Mouse (Mus musculus): Measurements from ENCODE around the gene Zmym2. TPM values are rescaled to one million over a fixed set of nuclear protein-coding genes. Genes with fewer than 3 reads are reported as not detected.

Zmym2 gene
- total RNA-seq, 2 experiments from 2014 or later: 66.3 to 71.8 TPM

DNA sequence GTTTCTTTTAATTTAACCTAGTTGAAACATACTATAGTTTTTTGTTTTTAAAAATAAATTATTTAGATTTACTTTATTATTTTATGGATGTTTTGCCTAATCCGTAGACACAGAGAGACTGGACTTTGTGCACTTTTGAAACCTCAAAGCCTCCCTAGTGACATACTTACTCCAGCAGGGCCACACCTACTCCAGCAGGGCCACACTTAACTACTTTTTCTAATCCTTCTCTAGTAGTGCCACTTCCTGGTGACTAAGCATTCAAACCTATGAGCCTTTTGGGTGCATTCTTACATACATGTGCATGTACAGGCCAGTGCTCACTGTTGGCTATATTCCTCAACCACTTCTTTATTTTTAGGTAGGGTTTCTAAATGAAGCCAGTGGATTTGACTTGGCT is 19.2 kb downstream of the Zmym2 start:
- DNase-seq (ENCODE audit: low spot score in 2 of 2): no peak

DNA sequence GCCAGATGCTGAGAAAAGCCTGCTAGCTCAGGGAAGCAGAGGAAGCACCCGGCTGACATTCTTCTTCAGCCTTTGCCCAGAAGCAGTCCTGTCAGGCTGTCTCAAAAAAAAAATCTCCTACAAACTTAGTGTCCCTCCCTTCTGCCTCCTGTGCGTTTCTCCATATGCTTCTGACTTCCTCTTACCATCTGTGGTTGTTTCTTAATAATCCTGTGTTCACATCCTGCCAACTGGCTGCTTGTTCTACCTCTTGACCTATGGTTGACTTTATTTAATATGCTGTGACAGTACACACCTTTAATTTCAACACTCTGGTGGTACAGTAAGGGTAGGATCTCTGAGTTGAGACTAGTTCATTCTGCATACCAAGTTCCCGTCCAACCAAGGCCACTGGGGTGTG is 32.1 kb downstream of the Zmym2 start:
- no peak for DNase-seq (ENCODE audit: low spot score in 2 of 2)

DNA sequence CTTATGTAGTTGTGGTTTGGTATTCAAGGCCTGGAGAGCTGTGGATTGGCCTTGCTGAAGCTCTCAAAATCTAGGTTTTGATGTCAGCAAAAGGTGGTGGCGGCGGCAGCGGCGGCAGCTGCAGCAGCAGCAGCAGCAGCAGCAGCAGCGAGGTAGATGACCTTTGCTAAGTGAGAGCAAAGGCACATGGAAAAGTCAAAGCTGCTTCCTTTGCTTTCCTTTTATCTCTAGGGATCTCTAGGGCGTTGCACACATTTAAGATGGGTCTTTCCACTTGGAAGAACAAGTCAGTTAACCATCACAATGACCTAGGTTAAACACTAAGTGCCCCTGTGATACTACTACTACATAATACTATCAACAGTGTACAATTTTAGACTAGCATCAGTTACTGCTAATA is 49.0 kb downstream of the Zmym2 start:
- DNase-seq (ENCODE audit: low spot score in 2 of 2): no peak

DNA sequence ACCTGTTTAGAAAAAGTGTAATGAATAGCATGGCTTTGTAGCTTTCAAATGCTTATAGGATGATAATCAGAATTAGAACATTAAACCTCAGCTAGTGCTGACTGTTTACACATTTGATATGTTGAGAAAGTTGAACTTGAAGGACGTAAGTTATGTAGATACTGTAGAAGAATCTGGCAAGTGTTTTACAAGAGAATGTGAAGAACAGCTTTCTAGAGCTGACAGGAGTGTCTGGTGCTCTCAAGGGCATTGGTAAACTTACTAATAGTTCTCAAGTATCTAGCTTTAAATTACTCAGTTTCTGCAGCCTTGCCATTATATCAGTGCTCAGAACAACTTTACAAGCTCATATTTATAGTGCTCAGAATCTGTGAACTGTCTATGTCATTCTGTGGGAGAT is 53.5 kb downstream of the Zmym2 start:
- DNase-seq (ENCODE audit: low spot score in 2 of 2): no peak

DNA sequence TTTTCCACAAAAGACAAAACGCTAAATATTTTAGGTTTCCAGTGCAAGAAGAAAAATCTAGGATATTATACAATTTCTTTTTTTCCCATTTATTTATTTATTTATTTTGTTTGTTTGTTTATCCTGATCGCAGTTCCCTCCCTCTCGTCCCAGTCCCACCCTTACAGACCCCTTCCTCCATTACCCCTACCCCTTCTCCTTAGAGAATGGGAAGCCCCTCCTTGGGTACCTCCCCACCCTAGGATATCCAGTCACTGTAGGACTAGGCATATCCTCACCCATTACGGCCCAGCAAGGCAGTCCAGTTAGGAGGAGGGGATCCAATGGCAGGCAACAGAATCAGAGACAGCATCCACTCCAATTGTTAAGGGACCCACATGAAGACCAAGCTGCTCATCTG is 66.5 kb downstream of the Zmym2 start:
- DNase-seq (ENCODE audit: low spot score in 2 of 2): no peak

DNA sequence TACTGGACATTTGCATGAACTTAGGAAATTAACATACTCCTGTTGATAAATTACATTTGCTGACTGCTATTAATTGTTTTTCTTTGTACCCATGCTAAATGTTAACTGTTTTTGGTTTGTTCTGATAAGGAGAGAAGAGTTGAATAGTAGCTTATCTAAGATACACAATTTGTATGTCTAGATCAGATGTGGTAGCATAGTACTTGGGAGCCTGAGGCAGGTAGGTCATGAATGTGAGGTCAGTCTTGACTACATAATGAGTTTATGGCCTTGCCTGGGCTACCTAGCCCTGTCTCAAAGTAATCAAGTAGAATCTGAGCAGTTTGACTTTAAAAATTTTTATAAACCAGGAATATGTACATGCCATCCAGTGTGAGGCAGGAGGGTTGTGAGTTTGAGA is 67.9 kb downstream of the Zmym2 start:
- DNase-seq (ENCODE audit: low spot score in 2 of 2): no peak

DNA sequence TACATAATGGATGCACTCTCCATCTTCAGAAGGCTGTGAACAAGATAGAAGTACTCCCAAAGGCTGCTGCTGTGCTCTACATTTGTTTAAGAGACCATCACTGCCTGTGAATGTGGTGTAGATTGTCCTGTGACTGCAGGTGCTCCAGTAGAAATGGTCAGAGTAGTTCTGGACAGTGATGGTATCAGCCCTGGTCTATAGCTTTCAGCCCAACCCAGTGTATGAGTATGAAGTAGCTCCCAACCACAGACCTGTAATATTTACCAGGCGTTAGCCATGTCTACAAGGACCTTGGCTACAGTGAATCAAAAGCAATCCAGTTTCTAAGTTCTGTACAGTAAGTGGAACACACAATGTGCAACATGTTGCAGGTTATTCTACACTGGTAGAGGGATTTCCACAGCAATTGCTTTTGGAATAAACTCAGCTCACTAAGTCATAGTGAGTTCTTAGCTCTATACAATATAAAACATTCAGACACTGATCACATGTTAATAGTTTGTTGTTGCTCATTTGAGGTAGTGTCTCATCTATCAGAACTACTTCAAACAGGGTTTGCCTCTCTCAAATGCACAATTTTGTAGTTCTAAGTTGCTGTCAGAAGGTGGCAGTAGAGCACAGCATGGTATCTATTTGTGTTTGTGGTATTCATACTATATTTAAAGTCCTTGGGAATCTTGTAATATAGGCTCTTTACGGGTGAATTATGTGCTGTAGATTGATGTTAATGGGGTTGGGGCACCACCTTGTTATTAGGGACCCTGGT is 77.7 kb downstream of the Zmym2 start:
- no peak for DNase-seq (ENCODE audit: low spot score in 2 of 2)

DNA sequence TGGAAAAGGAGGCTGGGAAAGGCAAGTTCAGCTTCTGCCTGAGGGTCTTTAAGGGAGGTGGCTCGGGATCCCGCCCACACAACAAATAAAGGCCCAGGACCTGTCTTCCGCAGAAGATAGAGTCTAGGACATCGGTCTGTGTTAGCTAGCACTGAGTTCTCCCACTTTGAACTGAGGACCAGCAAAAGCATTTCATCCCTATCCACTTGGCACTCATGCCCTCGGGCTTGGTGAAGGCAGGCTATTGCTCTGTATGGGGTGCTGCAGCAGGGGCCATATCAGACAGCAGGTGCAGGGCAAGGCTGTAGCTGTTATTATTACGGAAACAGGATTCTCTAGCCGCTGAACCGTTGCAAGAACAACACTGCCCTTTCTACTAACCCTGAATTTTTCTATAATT is 83.2 kb downstream of the Zmym2 start:
- DNase-seq (ENCODE audit: low spot score in 2 of 2): no peak

GRCm38 (mm10) chr14:56970160-56970559 is 83.7 kb downstream of the Zmym2 start:
- no peak for DNase-seq (ENCODE audit: low spot score in 2 of 2)

DNA sequence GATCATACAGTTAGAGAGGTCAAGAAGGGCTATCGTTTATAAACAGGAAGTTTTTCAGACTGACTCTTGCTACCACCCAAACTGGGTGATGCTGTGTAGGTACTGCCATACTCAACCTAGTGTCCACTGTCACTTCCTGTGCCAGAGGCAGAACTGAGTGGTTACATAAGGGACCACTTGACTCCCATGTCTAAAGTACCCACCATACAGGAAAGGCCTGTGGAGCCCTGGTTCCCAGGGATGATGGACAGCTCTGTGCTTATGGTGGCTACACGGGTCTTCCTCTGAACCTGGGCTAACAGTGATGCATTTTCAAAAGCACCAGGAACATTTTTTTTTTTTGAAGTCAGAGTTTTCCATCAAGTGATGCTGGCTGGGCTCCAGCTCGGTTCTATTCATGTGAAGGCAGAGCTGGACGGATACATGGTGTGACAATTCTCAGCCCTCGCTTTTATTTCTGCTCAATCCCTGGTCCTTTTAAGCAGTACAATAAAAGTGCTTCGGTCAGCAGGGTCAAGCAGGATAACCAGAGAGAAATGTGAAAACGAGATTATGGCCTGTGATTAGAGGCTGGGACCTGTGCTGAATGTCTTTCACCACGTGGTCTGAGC is 91.7 kb downstream of the Zmym2 start:
- DNase-seq (ENCODE audit: low spot score in 2 of 2): no peak

- no peak for DNase-seq (ENCODE audit: low spot score in 2 of 2)
Measured at GRCm38 (mm10) chr14:56988621-56989020, 102.2 kb downstream of the Zmym2 start.

Other genes with a start within 250 kb of the Zmym2 start
- 10 to 100 TPM; 29.1 to 35.5 TPM for gene Mphosph8, start 218.4 kb upstream of the Zmym2 start, total RNA-seq (2021)
- 10 to 100 TPM; 37.0 to 45.0 TPM for gene Pspc1, start 108.3 kb upstream of the Zmym2 start, total RNA-seq (2021)
- 10 to 100 TPM; 46.6 to 47.5 TPM for gene Zmym5, start 74.9 kb upstream of the Zmym2 start, total RNA-seq (2021)
- gene Gja3, start 171.4 kb downstream of the Zmym2 start, total RNA-seq (2021): 1 to 10 TPM in 1 of 2 experiments, under 1 TPM in 1; 0.59 to 1.8 TPM
- gene Gjb2, start 218.0 kb downstream of the Zmym2 start, total RNA-seq (2021): 10 to 100 TPM in 1 of 2 experiments, 1 to 10 TPM in 1; 3.7 to 13.6 TPM
- not detected for gene Gm4491, start 229.2 kb downstream of the Zmym2 start, total RNA-seq (2021)
- gene Gjb6, start 247.0 kb downstream of the Zmym2 start, total RNA-seq (2021): not detected

Data from adrenal gland, postnatal 4 days (tissue).